Mouse (Mus musculus): Measurements from ENCODE around the gene Entpd1. TPM values are rescaled to one million over a fixed set of nuclear protein-coding genes. Genes with fewer than 3 reads are reported as not detected.
A peak's percentile ranks its signal among the peaks of the same experiment; 100 is the strongest.

The Entpd1 gene
- total and polyA plus RNA-seq, 3 experiments: not detected

- no peaks in the 10 kb centered on the region for H3K27me3 ChIP-seq (ENCODE audit: control insufficient read depth in 1 of 2, insufficient read depth in 2 of 2, low read length in 2 of 2)
- no peak overlapping the region for H3K27ac ChIP-seq (ENCODE audit: control insufficient read depth, low read depth, low read length)
- no peak overlapping the region for H3K9ac ChIP-seq (ENCODE audit: control insufficient read depth, low read depth, low read length, poor library complexity, severe bottlenecking)
- TF ChIP-seq HCFC1 (IDR thresholded peaks at IDR 0.05; ENCODE audit: low read depth, low read length): no peak
- no peak for TF ChIP-seq CHD2 (IDR thresholded peaks at IDR 0.05; ENCODE audit: low read length)
- TF ChIP-seq E2F4 (IDR thresholded peaks at IDR 0.05; ENCODE audit: borderline replicate concordance, low read depth, low read length): no peak
- TF ChIP-seq MEF2A (IDR thresholded peaks at IDR 0.05; ENCODE audit: extremely low read depth, insufficient replicate concordance, low read depth, low read length, poor library complexity, severe bottlenecking): no peak
- no peak for TF ChIP-seq POLR2A (IDR thresholded peaks at IDR 0.05; ENCODE audit: control insufficient read depth in 1 of 2, insufficient read depth in 1 of 2, low read depth in 1 of 2, low read length in 2 of 2, poor library complexity in 1 of 2)
- TF ChIP-seq BHLHE40 (IDR thresholded peaks at IDR 0.05; ENCODE audit: borderline replicate concordance, low read depth, low read length): no peak
- TF ChIP-seq ETS1 (IDR thresholded peaks at IDR 0.05; ENCODE audit: low read depth, low read length): no peak
- no peak for TF ChIP-seq ZNF384 (IDR thresholded peaks at IDR 0.05; ENCODE audit: low read depth, low read length)
- TF ChIP-seq EP300 (IDR thresholded peaks at IDR 0.05; ENCODE audit: low read depth in 1 of 2, low read length in 2 of 2): no peak
- no peak for TF ChIP-seq CHD1 (IDR thresholded peaks at IDR 0.05; ENCODE audit: low read depth, low read length)
- TF ChIP-seq MAFK (IDR thresholded peaks at IDR 0.05; ENCODE audit: borderline replicate concordance, low read depth, low read length): no peak
- no peak for TF ChIP-seq POLR2AphosphoS2 (IDR thresholded peaks at IDR 0.05; ENCODE audit: low read length)
- H3K4me3 ChIP-seq (ENCODE audit: control insufficient read depth in 1 of 2, insufficient read depth in 1 of 2, low read depth in 2 of 2, low read length in 2 of 2): no peak overlapping the region
- DNase-seq (ENCODE audit: low read depth, low spot score): no peak
- no peaks in the 10 kb centered on the region for H3K79me2 ChIP-seq (ENCODE audit: control insufficient read depth, insufficient read depth, low read length, poor library complexity)
- peaks cover 0 to 8% of the 10 kb centered on the region in 2 experiments; a peak in 2 of 4 replicates for H3K36me3 ChIP-seq (ENCODE audit: control insufficient read depth in 1 of 2, insufficient read depth in 2 of 2, low read length in 2 of 2)
- H3K9me3 ChIP-seq (replicated peaks; ENCODE audit: insufficient read depth, low read length): no peaks in the 10 kb centered on the region
- peaks cover 0 to 5% of the 10 kb centered on the region in 2 experiments; a peak in 1 of 4 replicates for H3K4me1 ChIP-seq (ENCODE audit: control insufficient read depth in 1 of 2, insufficient read depth in 2 of 2, low read length in 2 of 2)
Observed at GRCm38 (mm10) chr19:40605189-40605588, 7.0 kb upstream of the Entpd1 start.

- Histone ChIP-seq H3K4me1 (ENCODE audit: control insufficient read depth in 1 of 2, insufficient read depth in 2 of 2, low read length in 2 of 2) (0 out of 4 replicates have a peak, but pooled peaks cover 0 to 3% of the 10 kb centered on the region in 2 experiments), H3K9me3 (replicated peaks; ENCODE audit: insufficient read depth, low read length) (no peaks in the 10 kb centered on the region), H3K36me3 (ENCODE audit: control insufficient read depth in 1 of 2, insufficient read depth in 2 of 2, low read length in 2 of 2) (peaks cover 0 to 3% of the 10 kb centered on the region in 2 experiments; a peak in 1 of 4 replicates), H3K9ac (ENCODE audit: control insufficient read depth, low read depth, low read length, poor library complexity, severe bottlenecking) (no peak overlapping the region), H3K27ac (ENCODE audit: control insufficient read depth, low read depth, low read length) (no peak overlapping the region), H3K79me2 (ENCODE audit: control insufficient read depth, insufficient read depth, low read length, poor library complexity) (peaks cover 1% of the 10 kb centered on the region; the same call in 1 of the 2 replicates), H3K4me3 (ENCODE audit: control insufficient read depth in 1 of 2, insufficient read depth in 1 of 2, low read depth in 2 of 2, low read length in 2 of 2) (no peak overlapping the region), H3K27me3 (ENCODE audit: control insufficient read depth in 1 of 2, insufficient read depth in 2 of 2, low read length in 2 of 2) (no peaks in the 10 kb centered on the region)
- no peak for DNase-seq (ENCODE audit: low read depth, low spot score)
- TF ChIP-seq MAFK (IDR thresholded peaks at IDR 0.05; ENCODE audit: borderline replicate concordance, low read depth, low read length) (peak; percentile 89), TCF12 (IDR thresholded peaks at IDR 0.05; ENCODE audit: low read depth, low read length) (no peak)
Observed at GRCm38 (mm10) chr19:40607676-40608075, 4.5 kb upstream of the Entpd1 start.

GRCm38 (mm10) chr19:40614811-40615210 is 2.6 kb downstream of the Entpd1 start:
- Histone ChIP-seq H3K79me2 (ENCODE audit: control insufficient read depth, insufficient read depth, low read length, poor library complexity) (peaks cover 1% of the 10 kb centered on the region; the same call in 1 of the 2 replicates), H3K27ac (ENCODE audit: control insufficient read depth, low read depth, low read length) (no peak overlapping the region), H3K27me3 (ENCODE audit: control insufficient read depth in 1 of 2, insufficient read depth in 2 of 2, low read length in 2 of 2) (peaks cover 11 to 14% of the 10 kb centered on the region in 2 experiments), H3K9me3 (replicated peaks; ENCODE audit: insufficient read depth, low read length) (no peaks in the 10 kb centered on the region), H3K36me3 (ENCODE audit: control insufficient read depth in 1 of 2, insufficient read depth in 2 of 2, low read length in 2 of 2) (peaks cover 0 to 3% of the 10 kb centered on the region in 2 experiments; a peak in 1 of 4 replicates), H3K4me3 (ENCODE audit: control insufficient read depth in 1 of 2, insufficient read depth in 1 of 2, low read depth in 2 of 2, low read length in 2 of 2) (no peak overlapping the region), H3K4me1 (ENCODE audit: control insufficient read depth in 1 of 2, insufficient read depth in 2 of 2, low read length in 2 of 2) (0 out of 4 replicates have a peak, but pooled peaks cover 0 to 3% of the 10 kb centered on the region in 2 experiments), H3K9ac (ENCODE audit: control insufficient read depth, low read depth, low read length, poor library complexity, severe bottlenecking) (no peak overlapping the region)
- TF ChIP-seq SMC3 (IDR thresholded peaks at IDR 0.05; ENCODE audit: low read depth, low read length) (no peak), HCFC1 (IDR thresholded peaks at IDR 0.05; ENCODE audit: low read depth, low read length) (no peak), ELF1 (IDR thresholded peaks at IDR 0.05; ENCODE audit: low read depth, low read length) (no peak)
- no peak for DNase-seq (ENCODE audit: low read depth, low spot score)
